ENCODE assay signal across 14 mouse cellular contexts in genomic region chr14:48754080-48754720, GRCm38 (mm10).
A peak's percentile ranks its signal among the peaks of the same experiment; 100 is the strongest.
DNase-seq lines count a peak whose midpoint lies in the region; ATAC-seq and TF ChIP-seq lines count a peak whose summit lies in the region.
"Had no signal": no experiment of that assay in that cellular context is flagged by ENCODE, and none has a peak within 500 bp of the region (broad histone marks: within the 10 kb centered on the region; RNA-seq: fewer than 3 reads in every experiment).

No protein-coding gene starts in this region.

- TF ChIP-seq CTCF in hindbrain, postnatal 0 days (IDR thresholded peaks at IDR 0.05; ENCODE audit: low read depth) = no peak

- peak overlapping the region; percentile 16 for H3K4me3 ChIP-seq in hindbrain, embryonic 10.5 days
- no peak overlapping the region for H3K4me3 ChIP-seq in hindbrain, postnatal 0 days (ENCODE audit: low read length)
- H3K4me3 ChIP-seq in forebrain, embryonic 13.5 days = no peak overlapping the region
- no peak overlapping the region for H3K4me3 ChIP-seq in midbrain, embryonic 13.5 days (replicated peaks)

- peak; percentile 35 for DNase-seq in hindbrain, embryonic 10.5 days (ENCODE audit: low spot score)
- DNase-seq in hindbrain, postnatal 0 days (ENCODE audit: low spot score) = no peak
- DNase-seq in retina, embryonic 14.5 days (ENCODE audit: low spot score) = peak; percentile 60
- DNase-seq in urinary bladder, postnatal 4 days (ENCODE audit: low spot score in 2 of 2) = no peak
- no peak for DNase-seq in cerebellum, adult 9-10 months
- DNase-seq in liver = no peak
- DNase-seq: cerebellum, adult 9-11 months; heart, adult 18-20 months; heart, postnatal 36 days; kidney, adult 18-20 months; right cerebral cortex, postnatal 25 days; thymus, postnatal 36 days had no signal

- no peaks in the 10 kb centered on the region for H3K9me3 ChIP-seq in hindbrain, embryonic 10.5 days
- no peaks in the 10 kb centered on the region for H3K9me3 ChIP-seq in hindbrain, postnatal 0 days (ENCODE audit: low read length)
- no peaks in the 10 kb centered on the region for H3K9me3 ChIP-seq in forebrain, embryonic 13.5 days (replicated peaks)
- no peaks in the 10 kb centered on the region for H3K9me3 ChIP-seq in midbrain, embryonic 13.5 days

- ATAC-seq in hindbrain, postnatal 0 days = no peak
- peak; percentile 62; the same call in 1 of the 2 replicates for ATAC-seq in forebrain, embryonic 13.5 days
- peak; percentile 48 for ATAC-seq in midbrain, embryonic 13.5 days

- WGBS in hindbrain, embryonic 10.5 days = 13% methylated on average over 11 of the region's 11 CpGs
- 25% methylated on average over 11 of the region's 11 CpGs for WGBS in hindbrain, postnatal 0 days
- WGBS in forebrain, embryonic 13.5 days = 4% methylated on average over 11 of the region's 11 CpGs
- WGBS in midbrain, embryonic 13.5 days = 4% methylated on average over 11 of the region's 11 CpGs

- H3K27ac ChIP-seq in hindbrain, embryonic 10.5 days = peak overlapping the region; percentile 81
- no peak overlapping the region for H3K27ac ChIP-seq in hindbrain, postnatal 0 days
- no peak overlapping the region for H3K27ac ChIP-seq in forebrain, embryonic 13.5 days
- H3K27ac ChIP-seq in midbrain, embryonic 13.5 days = peak overlapping the region; percentile 85

- no peak overlapping the region for H3K4me2 ChIP-seq in hindbrain, postnatal 0 days (ENCODE audit: low read depth, low read length)
- peak overlapping the region; percentile 24 for H3K4me2 ChIP-seq in forebrain, embryonic 13.5 days
- H3K4me2 ChIP-seq in midbrain, embryonic 13.5 days (replicated peaks) = peak overlapping the region; percentile 28

- H3K36me3 ChIP-seq in hindbrain, embryonic 10.5 days = no peaks in the 10 kb centered on the region
- no peaks in the 10 kb centered on the region for H3K36me3 ChIP-seq in hindbrain, postnatal 0 days (ENCODE audit: insufficient read depth, low read length)
- no peaks in the 10 kb centered on the region for H3K36me3 ChIP-seq in forebrain, embryonic 13.5 days (ENCODE audit: poor library complexity, severe bottlenecking)
- H3K36me3 ChIP-seq in midbrain, embryonic 13.5 days = no peaks in the 10 kb centered on the region

- no peak overlapping the region for H3K9ac ChIP-seq in hindbrain, postnatal 0 days (replicated peaks; ENCODE audit: low read length)
- H3K9ac ChIP-seq in forebrain, embryonic 13.5 days = 0 out of 2 replicates have a peak overlapping the region, but pooled peaks have one; percentile 14
- H3K9ac ChIP-seq in midbrain, embryonic 13.5 days (replicated peaks) = peak overlapping the region; percentile 12; the same call in 1 of the 2 replicates

- H3K4me1 ChIP-seq in hindbrain, embryonic 10.5 days (replicated peaks) = peaks cover 41% of the 10 kb centered on the region
- H3K4me1 ChIP-seq in hindbrain, postnatal 0 days (ENCODE audit: insufficient read depth, low read length) = no peaks in the 10 kb centered on the region; the same call in 1 of the 2 replicates
- H3K4me1 ChIP-seq in forebrain, embryonic 13.5 days = peaks cover 40% of the 10 kb centered on the region
- H3K4me1 ChIP-seq in midbrain, embryonic 13.5 days (replicated peaks) = peaks cover 45% of the 10 kb centered on the region

- H3K27me3 ChIP-seq in hindbrain, embryonic 10.5 days (ENCODE audit: insufficient read depth, poor library complexity, severe bottlenecking) = peaks cover 49% of the 10 kb centered on the region
- no peaks in the 10 kb centered on the region for H3K27me3 ChIP-seq in hindbrain, postnatal 0 days (ENCODE audit: insufficient read depth, low read length)
- H3K27me3 ChIP-seq in forebrain, embryonic 13.5 days = peaks cover 73% of the 10 kb centered on the region
- no peaks in the 10 kb centered on the region for H3K27me3 ChIP-seq in midbrain, embryonic 13.5 days

Comparison
In these comparisons a context has a peak if more than half of its experiments do, and no peak if none do; other contexts are left out.
1. DNase-seq: peak in hindbrain, embryonic 10.5 days (single experiment) and retina, embryonic 14.5 days (single experiment); none in hindbrain, postnatal 0 days (single experiment), urinary bladder, postnatal 4 days (0 of 2), cerebellum, adult 9-10 months (single experiment) and liver (single experiment).
2. H3K27ac ChIP-seq: peak in hindbrain, embryonic 10.5 days (single experiment) and midbrain, embryonic 13.5 days (single experiment); none in hindbrain, postnatal 0 days (single experiment) and forebrain, embryonic 13.5 days (single experiment).